Mouse (Mus musculus) heart, adult 2 months (tissue): ENCODE data around the gene Wbp11.

Experiments
- CTCF ChIP-seq: fragments of 200-600 bp; IDR thresholded peaks from 2 replicates; pipeline ENCODE4 v1.8.1; 2022; ENCODE audit warnings: antibody characterized with exemption, mild to moderate bottlenecking, moderate library complexity
- EP300 ChIP-seq: fragments of 200-500 bp; IDR thresholded peaks from 2 replicates; pipeline ENCODE4 v1.6.1; 2011; ENCODE audit warnings: low read depth, low read length, control low read depth; ENCODE audit not compliant: insufficient read depth

- TF ChIP-seq CTCF (no peak), EP300 (no peak)
These were observed 45.9 kb downstream of the Wbp11 start for GRCm38 (mm10) chr6:136782146-136782545.
